Mouse (Mus musculus) kidney, postnatal 14 days (tissue): ENCODE results near the gene Pcsk5.
A peak's percentile ranks its signal among the peaks of the same experiment; 100 is the strongest.

Experiments used
- DNase-seq: peaks from one replicate; pipeline ENCODE4 v3.0.0; 2022; ENCODE audit warnings: mixed read lengths

Gene Pcsk5

DNA sequence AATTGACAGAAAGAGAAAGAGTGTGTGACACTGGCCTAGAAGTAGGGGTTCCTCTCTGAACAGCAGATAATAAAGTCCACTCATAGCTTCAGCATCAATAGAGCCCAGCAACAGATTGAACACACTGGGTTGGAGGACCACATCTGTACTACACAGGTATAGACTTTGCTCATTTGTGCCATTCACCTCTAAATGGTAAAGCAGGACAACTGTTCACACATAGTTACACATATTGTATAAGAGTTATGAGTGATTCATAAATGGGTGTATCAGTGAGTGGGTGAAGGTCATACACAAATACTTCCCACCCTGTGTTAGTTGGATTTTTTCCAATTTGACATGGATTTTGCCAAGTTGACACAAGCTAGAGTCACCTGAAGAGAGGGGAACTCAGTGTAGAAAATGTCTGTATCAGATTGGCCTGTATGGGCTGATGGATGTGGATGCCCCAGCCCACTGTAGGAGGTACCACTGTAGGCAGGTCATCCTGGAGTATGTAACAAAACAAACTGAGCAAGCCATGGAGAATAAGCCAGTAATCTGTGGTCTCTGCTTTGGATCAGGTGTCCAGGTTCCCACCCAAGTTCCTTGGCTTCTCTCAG lies 104.7 kb downstream of the Pcsk5 start:
- DNase-seq: no peak

DNA sequence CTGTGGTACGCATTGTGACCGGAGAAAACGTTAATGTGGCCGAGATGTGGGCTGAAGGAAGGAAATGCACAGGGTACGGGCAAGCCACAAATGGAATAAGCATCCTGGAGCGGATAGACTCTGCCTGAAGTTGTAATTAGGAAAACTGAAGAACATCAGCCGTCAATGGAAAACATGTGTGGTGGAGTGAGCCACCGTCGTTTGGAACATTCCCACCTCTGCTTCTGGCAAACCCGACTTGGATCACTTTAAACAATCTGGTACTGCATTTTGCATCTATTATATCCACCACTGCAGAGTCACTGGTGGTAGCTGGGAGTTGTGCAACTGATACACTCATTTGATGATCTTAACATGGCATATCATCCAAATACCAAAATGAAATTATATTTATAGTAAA lies 120.4 kb downstream of the Pcsk5 start:
- DNase-seq: no peak

DNA sequence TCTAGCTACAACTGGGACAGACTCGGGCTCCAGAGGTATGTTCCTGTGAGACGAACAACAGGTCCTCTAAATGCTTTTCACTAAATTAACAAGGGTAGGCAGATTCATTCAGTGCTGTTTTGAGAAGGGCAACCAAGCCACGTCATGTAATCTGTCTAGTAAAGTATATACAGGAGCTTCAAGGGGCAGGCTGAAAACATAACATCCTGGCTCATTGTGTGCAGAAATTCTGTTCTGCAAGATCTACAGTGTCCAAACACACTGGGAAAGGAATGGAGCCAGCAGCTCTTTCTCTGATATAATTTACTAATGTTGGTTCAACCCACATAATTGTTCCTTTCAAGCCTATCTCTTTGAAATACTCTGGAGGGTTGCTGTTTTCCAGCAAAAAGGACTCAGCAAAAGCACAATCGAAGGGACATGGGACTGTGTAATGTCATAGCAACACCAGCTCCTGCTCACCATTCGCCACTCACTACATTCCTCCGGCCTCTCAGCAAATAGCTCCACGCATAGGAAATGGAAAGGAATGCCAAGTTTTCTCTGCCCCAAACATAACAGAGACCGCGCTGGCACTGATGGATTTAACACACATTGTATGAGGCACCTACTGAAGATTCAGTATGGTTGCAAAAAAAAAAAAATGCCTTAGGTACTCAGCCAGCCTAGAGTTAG lies 122.0 kb downstream of the Pcsk5 start:
- DNase-seq: no peak

DNA sequence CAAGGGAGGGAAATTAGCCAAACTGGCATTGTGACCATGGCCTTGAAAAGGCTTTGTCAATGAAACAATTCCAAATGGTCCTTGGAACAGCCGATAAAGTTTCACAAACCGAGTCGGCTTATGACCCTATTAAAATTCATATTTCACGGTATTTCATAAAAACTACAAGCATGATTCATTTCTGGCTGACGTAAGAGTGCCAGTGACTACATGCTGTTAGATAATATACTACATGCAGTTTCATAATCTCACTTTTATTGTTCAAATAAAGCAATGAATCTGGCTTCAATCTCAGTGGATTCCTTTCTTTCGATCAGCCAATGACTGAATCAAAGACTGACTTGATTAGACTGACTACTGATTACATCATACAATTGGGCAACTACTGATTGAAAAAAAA lies 145.8 kb downstream of the Pcsk5 start:
- no peak for DNase-seq

DNA sequence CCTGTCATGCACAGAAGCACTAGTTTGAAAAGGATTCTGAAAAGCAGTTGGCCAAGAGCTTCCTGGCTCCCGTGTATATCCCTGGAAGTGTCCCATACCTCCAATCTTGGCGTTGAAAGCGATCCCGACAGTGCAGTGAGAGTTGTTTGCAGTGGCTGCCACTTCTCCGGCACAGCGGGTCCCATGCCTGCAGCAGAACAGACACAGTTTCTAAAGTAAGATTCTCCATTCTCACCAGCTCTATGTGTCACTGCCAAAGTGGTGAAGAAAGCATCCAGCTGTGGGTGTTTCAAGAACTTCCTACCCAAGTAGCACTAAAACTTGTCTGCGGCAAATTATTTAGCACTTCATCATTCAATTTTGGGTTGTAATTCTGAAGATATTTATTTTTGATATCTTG lies 159.1 kb downstream of the Pcsk5 start:
- no peak for DNase-seq

DNA sequence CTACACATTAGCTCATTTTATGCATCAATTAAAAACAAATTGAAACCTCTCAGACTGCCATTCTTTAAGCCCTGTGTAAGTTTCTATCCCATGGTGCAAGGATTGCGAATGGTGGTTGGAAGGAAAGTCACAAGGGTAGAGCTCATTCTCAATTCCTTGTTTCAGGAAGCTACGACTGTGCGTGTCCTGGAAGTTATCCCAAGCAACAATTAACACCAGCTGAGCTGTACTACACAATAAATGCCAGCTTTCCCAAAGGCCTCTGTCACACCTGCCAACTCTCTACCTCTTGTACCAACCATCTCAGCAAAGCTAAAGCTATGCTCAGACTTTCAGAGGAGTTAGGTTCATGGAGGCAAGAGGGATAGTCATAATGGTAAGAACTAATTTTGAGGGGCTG lies 174.8 kb downstream of the Pcsk5 start:
- no peak for DNase-seq

DNA sequence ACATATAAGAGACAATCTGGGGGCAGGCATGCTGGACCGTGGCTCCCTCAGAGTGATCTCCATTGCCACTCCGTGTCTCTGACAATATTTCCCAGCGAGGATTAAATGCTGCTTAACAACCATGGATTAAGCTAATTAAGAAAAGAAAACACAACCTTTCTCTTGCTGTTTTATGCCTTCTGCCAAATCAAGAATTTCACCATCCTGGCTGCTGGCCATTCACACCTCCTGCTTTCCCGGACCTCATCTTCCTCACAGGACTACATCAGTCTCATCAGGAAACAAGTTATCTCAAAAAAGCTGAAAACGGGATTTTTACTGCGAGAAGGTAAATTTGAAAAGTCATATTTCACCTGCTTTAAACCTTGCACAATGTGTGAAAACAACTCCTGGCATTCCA lies 175.2 kb downstream of the Pcsk5 start:
- DNase-seq: no peak

DNA sequence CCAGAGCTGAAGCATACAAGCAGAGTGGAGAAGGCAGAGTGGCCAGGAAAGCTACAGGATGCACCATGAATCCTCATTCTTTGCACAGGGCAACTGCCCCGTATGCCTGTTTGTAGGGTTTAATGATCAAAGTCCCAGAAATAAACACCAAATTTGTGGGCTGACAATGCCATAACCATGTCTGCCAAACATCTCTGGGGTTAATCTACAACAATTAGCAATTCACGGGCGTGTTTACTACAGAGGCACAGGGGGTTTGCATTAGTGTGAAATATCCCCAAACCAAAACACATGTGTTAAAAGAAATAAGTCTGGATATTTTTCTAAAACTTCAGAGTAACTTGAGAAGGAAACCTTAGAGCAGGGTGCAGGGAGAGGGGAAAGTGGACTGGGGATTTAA lies 178.1 kb downstream of the Pcsk5 start:
- no peak for DNase-seq

DNA sequence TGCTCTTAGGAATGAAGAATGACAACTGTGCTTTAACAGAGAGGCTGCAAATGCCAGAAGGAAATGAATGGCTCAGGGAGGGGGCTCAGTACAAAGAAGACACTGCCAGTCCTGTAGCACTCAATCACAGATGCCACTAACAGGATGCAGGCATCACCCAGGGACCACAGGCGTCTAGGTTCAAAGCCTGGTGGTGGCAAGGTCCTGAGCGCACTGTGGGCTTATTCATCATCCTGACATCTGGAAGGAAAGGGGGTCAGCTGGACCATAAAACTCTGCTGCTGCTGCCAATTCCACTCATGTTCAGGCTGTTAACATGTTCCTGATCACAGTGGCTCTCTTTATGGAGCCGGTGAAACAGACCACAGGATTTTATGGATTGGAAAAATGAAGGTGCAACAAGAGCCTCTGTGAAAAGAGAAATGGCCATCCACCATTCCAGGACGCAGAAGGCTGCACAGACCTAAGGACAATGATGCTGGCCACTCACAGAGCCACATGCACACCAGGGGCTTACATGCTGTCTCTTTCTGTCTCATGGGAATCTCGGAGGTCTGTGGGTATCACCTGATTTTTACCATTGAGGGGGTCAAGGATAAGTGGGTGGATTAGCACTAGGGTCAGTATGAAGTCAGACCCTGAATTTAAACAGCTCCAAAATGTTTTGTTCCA lies 186.5 kb downstream of the Pcsk5 start:
- DNase-seq: peak; percentile 75

DNA sequence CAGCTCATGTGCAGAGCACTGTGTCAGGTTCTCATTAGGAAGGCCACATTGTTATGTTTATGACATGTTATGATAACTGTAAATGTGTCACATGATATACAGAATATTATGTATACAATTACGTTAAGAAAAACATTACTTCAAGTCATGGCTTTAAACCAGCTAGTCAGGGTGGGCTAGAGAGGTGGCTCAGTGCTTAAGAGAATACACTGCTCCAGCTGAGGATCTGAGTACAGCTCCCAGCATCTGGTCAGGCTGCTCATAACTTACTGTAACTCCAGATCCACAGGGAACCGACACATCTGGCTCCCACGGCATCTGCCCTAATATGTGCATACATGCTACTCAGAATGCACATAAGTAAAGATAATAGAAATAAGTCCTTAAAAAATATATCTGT lies 187.5 kb downstream of the Pcsk5 start:
- no peak for DNase-seq

DNA sequence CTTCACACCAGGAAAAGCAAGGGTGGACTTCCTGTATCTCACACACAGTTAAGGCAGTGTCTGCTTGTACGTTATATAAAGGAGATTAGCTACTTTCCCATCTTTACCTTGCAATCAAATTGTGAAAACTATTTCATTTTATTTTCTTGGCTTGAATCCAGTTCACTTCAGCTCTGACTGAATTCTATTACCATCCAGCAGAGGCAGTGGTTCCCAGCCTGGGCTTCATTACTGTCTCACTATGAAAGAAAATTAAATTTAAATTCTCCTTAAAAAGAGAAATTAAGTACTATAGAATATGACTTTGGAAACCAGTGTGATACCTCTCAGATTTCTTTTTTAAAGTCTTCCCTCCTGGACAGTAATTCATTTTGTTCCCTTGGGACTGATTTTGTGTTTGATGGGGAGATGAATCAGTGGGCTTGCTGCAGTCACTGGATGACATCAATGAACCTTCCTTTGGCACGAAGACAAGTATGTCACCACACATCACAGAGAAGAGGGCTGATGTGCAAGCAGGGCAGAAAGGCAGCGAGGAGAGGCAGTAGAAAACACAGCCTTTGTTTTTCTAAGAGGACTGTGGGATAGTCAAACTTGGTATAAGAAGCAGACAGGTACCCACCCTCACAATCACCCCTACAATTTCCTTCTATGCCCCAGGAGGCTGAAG lies 194.2 kb downstream of the Pcsk5 start:
- peak; percentile 6 for DNase-seq

DNA sequence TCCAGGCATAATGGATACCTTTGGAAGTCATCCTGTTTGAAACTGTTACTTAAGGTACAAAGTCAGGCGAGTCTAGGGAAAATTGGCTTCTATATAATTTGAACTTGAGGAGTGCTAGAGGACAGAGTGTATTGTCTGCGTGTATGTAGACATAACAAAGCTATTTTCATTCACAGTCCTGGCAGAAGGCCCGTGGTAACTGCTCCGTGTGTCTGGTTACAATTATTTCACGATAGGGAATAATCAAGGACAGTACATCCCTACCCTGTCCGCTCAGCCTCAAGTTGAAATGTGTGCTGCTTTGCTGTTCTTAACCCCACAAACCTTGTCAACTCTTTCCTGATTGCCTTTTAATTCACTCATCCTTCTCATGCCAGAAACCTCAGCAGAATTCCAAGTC lies 201.4 kb downstream of the Pcsk5 start:
- no peak for DNase-seq

DNA sequence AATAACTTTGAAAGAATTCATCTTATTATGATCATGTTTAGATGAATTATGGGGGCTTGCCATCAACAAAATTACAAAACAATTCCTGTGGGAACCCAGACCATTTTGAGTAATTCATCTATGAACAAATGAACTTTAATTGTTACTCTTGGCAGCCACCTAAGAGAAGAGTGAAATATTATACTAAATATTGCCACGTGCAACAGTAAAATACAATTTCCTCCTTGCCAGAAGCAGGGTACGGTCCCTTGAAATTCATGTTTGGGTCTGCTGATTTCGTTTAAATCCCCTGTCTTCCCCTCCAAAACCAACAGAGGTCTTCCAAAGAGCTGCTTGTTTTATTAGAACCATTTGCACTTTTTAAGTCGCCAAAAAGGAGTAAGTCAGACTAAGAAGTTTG lies 221.8 kb downstream of the Pcsk5 start:
- peak; percentile 8 for DNase-seq

DNA sequence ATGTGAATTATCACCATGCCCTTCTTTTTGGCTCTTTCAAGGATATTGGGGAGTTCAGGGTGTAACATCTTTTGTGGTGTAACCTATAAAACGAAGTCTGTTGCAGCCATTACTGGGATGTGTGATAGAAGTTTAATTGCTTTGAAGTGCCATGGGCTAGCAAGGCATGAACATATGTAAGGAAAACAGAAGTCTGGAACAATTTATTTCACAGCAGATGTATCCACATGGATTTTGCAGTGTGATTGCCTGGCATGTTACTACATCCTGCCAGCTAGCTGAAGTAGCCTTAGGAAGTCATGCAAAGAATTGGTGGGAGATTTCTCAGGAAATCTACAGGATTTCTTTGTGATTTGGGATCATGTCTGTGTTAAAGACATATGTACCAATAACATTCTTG lies 230.9 kb downstream of the Pcsk5 start:
- DNase-seq: no peak

DNA sequence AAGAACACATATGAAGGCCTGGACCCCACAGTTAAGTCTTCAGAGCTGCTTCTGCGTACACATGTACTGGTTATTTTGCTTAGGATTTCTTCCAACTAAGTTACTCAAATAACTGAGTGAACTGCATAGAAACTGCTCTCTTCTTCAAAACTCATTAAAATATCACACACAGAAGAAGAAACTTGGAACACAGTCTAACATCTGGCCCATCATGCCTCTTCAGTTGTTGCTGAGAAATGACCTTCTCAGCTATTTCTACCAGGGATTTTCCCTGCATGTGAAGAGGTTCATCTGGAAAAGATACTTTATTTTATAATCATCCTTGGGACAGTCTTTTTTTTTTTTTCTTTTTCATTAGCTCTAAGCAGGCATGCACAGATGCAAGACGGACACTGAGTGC lies 231.3 kb downstream of the Pcsk5 start:
- no peak for DNase-seq

DNA sequence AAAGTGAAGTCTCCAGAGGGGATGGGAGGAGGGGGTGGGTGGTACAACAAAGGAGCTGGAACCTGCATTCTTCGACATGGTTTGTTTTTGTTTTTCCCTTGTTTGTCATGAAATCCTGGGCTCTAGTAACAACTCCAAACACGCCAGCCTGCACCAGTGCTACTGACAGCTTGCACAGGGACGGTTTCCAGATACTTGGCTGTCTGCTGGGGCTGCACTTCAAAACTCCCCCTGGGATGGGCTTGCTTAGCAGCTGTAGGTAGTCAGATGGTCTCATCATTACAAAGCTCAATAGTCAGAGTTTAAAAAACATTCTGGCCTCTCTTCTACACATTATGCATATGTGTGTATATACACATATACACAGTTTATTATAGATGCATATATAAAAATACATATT lies 234.1 kb downstream of the Pcsk5 start:
- DNase-seq: no peak

DNA sequence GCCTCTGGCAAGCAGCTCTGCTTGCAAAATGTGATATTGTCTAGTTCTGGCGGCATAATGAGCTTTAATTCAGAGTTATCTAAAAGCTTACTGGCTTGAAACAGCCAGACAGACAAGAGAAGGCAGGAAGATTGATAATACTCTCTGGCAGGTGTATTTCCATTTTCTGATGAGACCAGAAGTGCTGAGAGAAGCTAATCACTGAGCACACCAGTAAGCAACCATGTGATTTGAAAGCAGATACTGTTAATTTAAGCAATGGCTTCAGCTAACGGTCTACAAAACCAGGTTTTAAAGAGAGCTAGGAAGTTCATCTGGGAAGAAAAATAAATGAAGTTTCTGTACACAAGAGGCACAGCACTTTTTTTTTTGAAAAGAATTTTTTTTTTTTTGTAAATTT lies 237.1 kb downstream of the Pcsk5 start:
- DNase-seq: no peak

DNA sequence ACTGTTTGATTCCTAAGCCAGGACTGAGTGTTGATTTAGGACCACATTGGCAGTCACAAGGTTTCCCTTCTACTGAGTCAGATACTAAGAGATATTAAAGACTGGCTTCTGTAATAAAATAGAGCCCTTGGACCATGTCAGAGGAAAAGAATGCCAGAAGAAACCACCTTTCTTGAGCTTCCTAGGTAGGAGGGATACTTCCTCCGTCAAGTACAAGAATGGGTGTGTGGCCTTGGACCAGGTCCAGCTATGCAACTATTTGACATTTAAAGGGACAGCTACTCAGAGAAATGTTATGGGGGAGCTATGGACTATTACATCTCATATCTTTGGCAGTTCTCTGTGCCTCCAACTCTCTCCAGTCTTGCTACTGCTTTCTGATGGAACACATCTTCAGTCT lies 244.6 kb downstream of the Pcsk5 start:
- DNase-seq: peak; percentile 48

DNA sequence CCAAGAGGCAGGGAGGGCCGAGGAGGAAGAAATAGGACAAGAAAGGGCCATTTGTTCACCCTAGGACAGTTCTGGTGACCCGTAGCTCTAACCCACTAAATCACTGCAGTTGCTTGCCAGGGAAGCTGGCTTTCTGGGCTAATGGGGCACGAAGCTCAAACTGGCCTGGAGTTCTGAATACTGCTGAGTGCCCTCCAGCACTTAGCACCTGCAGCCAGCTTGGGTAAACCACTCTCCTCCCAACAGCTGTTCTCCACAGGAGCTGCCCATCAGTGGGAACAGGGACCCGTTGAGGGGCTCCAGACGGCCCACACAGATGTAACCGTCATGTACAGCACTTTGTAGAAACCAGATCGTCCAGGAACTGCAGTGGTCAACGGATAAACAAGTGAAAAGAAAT lies 246.1 kb downstream of the Pcsk5 start:
- peak; percentile 27 for DNase-seq

DNA sequence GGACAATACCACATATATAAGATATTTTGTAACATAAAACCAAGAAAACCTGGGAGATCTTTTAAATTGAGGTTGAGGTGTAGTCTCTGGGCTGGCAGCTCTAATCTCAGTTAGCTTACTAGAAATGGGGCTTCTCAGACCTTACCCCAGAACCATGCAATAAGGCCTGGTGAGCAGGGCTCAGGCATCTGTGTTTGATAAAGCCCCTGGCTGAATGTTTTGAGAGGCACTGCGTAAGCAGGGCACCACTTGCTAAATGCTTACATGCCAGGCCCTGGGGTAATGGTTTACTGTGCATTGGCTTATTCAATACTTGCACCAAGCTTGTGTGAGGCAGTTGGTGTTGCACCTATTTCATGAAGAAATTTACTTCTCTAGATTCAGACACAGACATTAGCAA lies 247.1 kb downstream of the Pcsk5 start:
- DNase-seq: no peak

DNA sequence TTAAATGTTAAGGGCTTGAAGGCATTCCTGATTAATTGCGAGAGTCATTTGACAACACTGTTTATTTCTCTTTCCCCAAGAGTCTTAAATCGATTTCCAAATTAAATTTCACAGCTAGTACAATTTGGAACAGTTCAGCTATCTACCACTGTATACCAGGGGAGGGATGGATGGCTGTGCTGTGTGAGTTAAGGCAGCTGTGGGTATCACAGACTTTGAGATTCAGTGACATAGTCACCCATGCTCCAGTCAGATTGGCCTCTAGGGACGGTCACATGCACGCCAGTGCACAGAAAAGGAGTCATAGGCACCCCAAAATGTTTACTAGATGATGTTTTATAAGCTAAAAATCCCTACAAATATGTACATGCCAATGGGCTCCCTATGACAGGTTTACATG lies 260.0 kb downstream of the Pcsk5 start:
- DNase-seq: no peak

DNA sequence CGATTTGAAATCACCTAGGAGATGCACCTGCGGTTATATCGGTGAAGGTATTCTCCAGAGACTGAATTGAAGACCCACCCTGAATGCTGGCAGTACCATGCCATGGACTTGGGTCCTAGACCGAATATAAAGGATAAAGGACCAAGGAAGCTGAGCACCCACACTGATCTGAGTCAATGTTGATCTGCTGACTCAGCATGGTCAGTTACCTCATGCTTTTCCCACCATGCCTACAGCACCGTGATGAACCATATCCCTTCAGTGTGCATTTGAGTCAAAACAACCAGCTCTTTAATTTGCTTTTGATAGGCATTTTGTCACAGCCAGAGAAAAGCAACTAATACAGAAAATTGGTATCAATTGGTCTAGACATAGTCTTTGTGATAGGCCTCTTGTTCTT lies 262.9 kb downstream of the Pcsk5 start:
- DNase-seq: no peak

DNA sequence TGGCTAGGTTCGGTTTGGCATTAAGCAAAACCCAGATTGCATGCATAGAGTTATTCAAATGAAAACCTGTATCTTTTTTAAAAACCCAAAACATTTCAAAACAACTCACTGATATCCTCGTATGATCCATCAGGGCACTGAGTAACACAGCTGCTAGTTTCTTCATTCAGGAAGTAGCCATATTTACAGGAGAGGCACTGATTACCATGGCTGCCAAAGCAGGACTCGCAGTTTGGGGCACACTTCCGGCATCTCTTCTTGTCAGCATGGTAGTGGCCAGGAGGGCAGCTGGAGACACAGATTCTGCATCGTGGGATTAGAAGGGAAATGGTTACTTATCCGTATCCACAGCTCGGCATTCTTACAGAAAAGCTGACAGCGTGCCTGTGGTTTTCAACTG lies 265.1 kb downstream of the Pcsk5 start:
- DNase-seq: no peak

DNA sequence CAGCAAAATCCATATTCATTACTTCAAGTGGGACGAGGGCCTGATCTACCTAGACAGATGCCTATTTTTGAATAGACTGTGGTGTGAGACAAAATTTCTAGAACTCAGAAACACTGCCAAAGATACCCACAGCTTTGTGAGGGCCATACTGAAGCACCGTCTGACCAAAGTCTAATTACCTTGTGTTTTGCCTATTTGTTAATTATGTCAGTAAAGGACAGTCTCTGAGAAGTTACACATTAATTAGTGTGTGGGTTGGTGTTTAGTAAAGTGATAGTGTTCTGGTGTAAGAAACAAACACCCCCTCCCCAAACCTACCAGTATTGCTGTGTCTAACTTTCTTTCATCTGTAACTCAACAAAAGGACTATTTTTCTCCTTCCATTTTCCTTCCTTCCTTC lies 266.5 kb downstream of the Pcsk5 start:
- DNase-seq: peak; percentile 10
